26 mouse cellular contexts compared by ENCODE assay signal in the genomic region with DNA sequence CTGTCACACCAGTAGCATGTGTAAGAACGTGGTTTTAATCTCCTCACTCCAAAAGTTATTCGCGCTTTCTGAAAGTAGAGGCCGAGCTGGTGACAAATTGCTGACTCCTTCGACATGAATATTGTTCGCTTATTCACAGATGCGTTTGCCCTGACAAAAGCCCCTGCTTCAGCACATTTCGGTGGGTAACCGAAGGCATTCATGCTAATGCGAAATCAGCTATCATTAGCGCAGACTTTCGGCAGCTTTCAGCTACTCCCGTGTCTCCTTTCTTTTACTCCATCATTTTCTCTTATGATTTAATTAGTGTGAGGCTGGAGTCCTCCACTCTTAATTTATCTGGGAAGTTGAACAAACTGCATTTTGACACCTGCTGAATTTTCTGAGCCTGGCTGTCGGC.
DNase-seq lines count a peak whose midpoint lies in the region; ATAC-seq and TF ChIP-seq lines count a peak whose summit lies in the region.
"Had no signal": no experiment of that assay in that cellular context is flagged by ENCODE, and none has a peak within 500 bp of the region (broad histone marks: within the 10 kb centered on the region; RNA-seq: fewer than 3 reads in every experiment).

No protein-coding gene starts in this region.

- no peaks in the 10 kb centered on the region for H3K36me3 ChIP-seq in forebrain, embryonic 13.5 days (ENCODE audit: poor library complexity, severe bottlenecking)
- H3K36me3 ChIP-seq in forebrain, embryonic 10.5 days (replicated peaks), result no peaks in the 10 kb centered on the region
- no peaks in the 10 kb centered on the region for H3K36me3 ChIP-seq in forebrain, embryonic 15.5 days
- H3K36me3 ChIP-seq in forebrain, embryonic 11.5 days (ENCODE audit: control insufficient read depth, insufficient read depth, low read length), result no peaks in the 10 kb centered on the region
- no peaks in the 10 kb centered on the region for H3K36me3 ChIP-seq in midbrain, postnatal 0 days (ENCODE audit: insufficient read depth, low read length)
- H3K36me3 ChIP-seq in midbrain, embryonic 14.5 days (ENCODE audit: control insufficient read depth, insufficient read depth, low read length), result no peaks in the 10 kb centered on the region
- H3K36me3 ChIP-seq in forebrain, postnatal 0 days (ENCODE audit: insufficient read depth), result no peaks in the 10 kb centered on the region
- H3K36me3 ChIP-seq: embryonic facial prominence, embryonic 13.5 days; embryonic facial prominence, embryonic 15.5 days; G1E had no signal

- H3K9me3 ChIP-seq in forebrain, embryonic 13.5 days (replicated peaks), result peaks cover 3% of the 10 kb centered on the region; the same call in 1 of the 2 replicates
- H3K9me3 ChIP-seq in forebrain, embryonic 10.5 days, result no peaks in the 10 kb centered on the region
- H3K9me3 ChIP-seq in forebrain, embryonic 15.5 days, result no peaks in the 10 kb centered on the region
- no peaks in the 10 kb centered on the region for H3K9me3 ChIP-seq in forebrain, embryonic 11.5 days (ENCODE audit: control insufficient read depth, low read length)
- H3K9me3 ChIP-seq in midbrain, postnatal 0 days (ENCODE audit: low read length), result no peaks in the 10 kb centered on the region
- H3K9me3 ChIP-seq in midbrain, embryonic 14.5 days (ENCODE audit: control insufficient read depth, low read length), result no peaks in the 10 kb centered on the region
- H3K9me3 ChIP-seq in forebrain, postnatal 0 days (ENCODE audit: low read length), result no peaks in the 10 kb centered on the region
- H3K9me3 ChIP-seq: embryonic facial prominence, embryonic 13.5 days; embryonic facial prominence, embryonic 15.5 days had no signal

- no peak overlapping the region for H3K9ac ChIP-seq in forebrain, embryonic 13.5 days
- no peak overlapping the region for H3K9ac ChIP-seq in forebrain, embryonic 15.5 days (replicated peaks)
- no peak overlapping the region for H3K9ac ChIP-seq in forebrain, embryonic 11.5 days (ENCODE audit: low read length)
- H3K9ac ChIP-seq in midbrain, postnatal 0 days (replicated peaks; ENCODE audit: low read length, poor library complexity, severe bottlenecking), result no peak overlapping the region
- H3K9ac ChIP-seq in midbrain, embryonic 14.5 days (replicated peaks; ENCODE audit: low read length), result no peak overlapping the region
- H3K9ac ChIP-seq in forebrain, postnatal 0 days, result no peak overlapping the region
- H3K9ac ChIP-seq: embryonic facial prominence, embryonic 13.5 days; embryonic facial prominence, embryonic 15.5 days had no signal

- no peak overlapping the region for H3K4me3 ChIP-seq in forebrain, embryonic 13.5 days
- H3K4me3 ChIP-seq in forebrain, embryonic 10.5 days, result no peak overlapping the region
- H3K4me3 ChIP-seq in forebrain, embryonic 15.5 days, result no peak overlapping the region
- H3K4me3 ChIP-seq in forebrain, embryonic 11.5 days (ENCODE audit: low read depth, low read length), result no peak overlapping the region
- H3K4me3 ChIP-seq in midbrain, postnatal 0 days (ENCODE audit: low read depth, low read length), result no peak overlapping the region
- H3K4me3 ChIP-seq in midbrain, embryonic 14.5 days (replicated peaks; ENCODE audit: low read depth, low read length), result no peak overlapping the region
- H3K4me3 ChIP-seq in forebrain, postnatal 0 days (ENCODE audit: low read depth, low read length), result no peak overlapping the region
- H3K4me3 ChIP-seq: embryonic facial prominence, embryonic 13.5 days; embryonic facial prominence, embryonic 15.5 days; erythroblast, embryonic 14.5 days had no signal

- H3K4me1 ChIP-seq in forebrain, embryonic 13.5 days, result peaks cover 7% of the 10 kb centered on the region; the same call in 1 of the 2 replicates
- peaks cover 3% of the 10 kb centered on the region for H3K4me1 ChIP-seq in forebrain, embryonic 10.5 days
- peaks cover 2% of the 10 kb centered on the region for H3K4me1 ChIP-seq in forebrain, embryonic 15.5 days
- peaks cover 2% of the 10 kb centered on the region; the same call in 1 of the 2 replicates for H3K4me1 ChIP-seq in forebrain, embryonic 11.5 days (replicated peaks; ENCODE audit: control insufficient read depth, insufficient read depth, low read length)
- H3K4me1 ChIP-seq in midbrain, postnatal 0 days (ENCODE audit: insufficient read depth, low read length), result peaks cover 2% of the 10 kb centered on the region; the same call in 1 of the 2 replicates
- H3K4me1 ChIP-seq in midbrain, embryonic 14.5 days (ENCODE audit: control insufficient read depth, insufficient read depth, low read length), result peaks cover 1% of the 10 kb centered on the region; the same call in 1 of the 2 replicates
- H3K4me1 ChIP-seq in forebrain, postnatal 0 days (ENCODE audit: insufficient read depth), result no peaks in the 10 kb centered on the region
- H3K4me1 ChIP-seq: embryonic facial prominence, embryonic 15.5 days had no signal

- H3K4me2 ChIP-seq in forebrain, embryonic 13.5 days, result peak overlapping the region; percentile 4; the same call in 1 of the 2 replicates
- no peak overlapping the region for H3K4me2 ChIP-seq in forebrain, embryonic 15.5 days (replicated peaks)
- no peak overlapping the region for H3K4me2 ChIP-seq in forebrain, embryonic 11.5 days (ENCODE audit: low read depth, low read length, severe bottlenecking)
- no peak overlapping the region for H3K4me2 ChIP-seq in midbrain, postnatal 0 days (ENCODE audit: low read depth, low read length, poor library complexity, severe bottlenecking)
- no peak overlapping the region for H3K4me2 ChIP-seq in midbrain, embryonic 14.5 days (ENCODE audit: low read length)
- H3K4me2 ChIP-seq in forebrain, postnatal 0 days (ENCODE audit: low read depth), result no peak overlapping the region
- H3K4me2 ChIP-seq: embryonic facial prominence, embryonic 13.5 days; embryonic facial prominence, embryonic 15.5 days had no signal

- DNase-seq in forebrain, embryonic 10.5 days (ENCODE audit: extremely low spot score, low spot score), result no peak
- no peak for DNase-seq in forebrain, embryonic 11.5 days (ENCODE audit: low spot score)
- DNase-seq in midbrain, postnatal 0 days (ENCODE audit: low spot score), result peak; percentile 9
- no peak for DNase-seq in midbrain, embryonic 14.5 days
- DNase-seq in forebrain, postnatal 0 days, result peak; percentile 30
- DNase-seq in urinary bladder, postnatal 14 days (ENCODE audit: low spot score), result no peak
- DNase-seq: adrenal gland, adult 8-10 months; adrenal gland, postnatal 14 days; adrenal gland, postnatal 36 days; B cell, adult 2 months; cerebellum, adult 11 months; cerebellum, adult 18-20 months; cerebellum, adult 8-10 months; cerebellum, adult 9-11 months; cerebellum, postnatal 14 days; cerebellum, postnatal 36 days; embryo, embryonic 11 days had no signal

- ATAC-seq in forebrain, embryonic 13.5 days, result no peak
- peak; percentile 41; the same call in 1 of the 2 replicates for ATAC-seq in forebrain, embryonic 15.5 days (replicated peaks)
- no peak for ATAC-seq in forebrain, embryonic 11.5 days (replicated peaks; ENCODE audit: low FRiP score)
- peak; percentile 20; the same call in 1 of the 2 replicates for ATAC-seq in midbrain, postnatal 0 days (ENCODE audit: low FRiP score)
- no peak for ATAC-seq in midbrain, embryonic 14.5 days (ENCODE audit: low FRiP score, low TSS enrichment)
- peak; percentile 60 for ATAC-seq in forebrain, postnatal 0 days
- ATAC-seq: activated CD4-positive, CD25-positive, alpha-beta regulatory T cell, adult 4 months; CD4-positive, CD25-positive, alpha-beta regulatory T cell, adult 4 months; Patski had no signal

- WGBS in forebrain, embryonic 13.5 days, result 47% methylated on average over 14 of the region's 14 CpGs
- WGBS in forebrain, embryonic 10.5 days, result 89% methylated on average over 14 of the region's 14 CpGs
- 30% methylated on average over 14 of the region's 14 CpGs for WGBS in forebrain, embryonic 15.5 days
- 71% methylated on average over 14 of the region's 14 CpGs for WGBS in forebrain, embryonic 11.5 days
- 61% methylated on average over 14 of the region's 14 CpGs for WGBS in midbrain, postnatal 0 days
- 69% methylated on average over 14 of the region's 14 CpGs for WGBS in midbrain, embryonic 14.5 days
- 31% methylated on average over 14 of the region's 14 CpGs for WGBS in forebrain, postnatal 0 days

- no peak overlapping the region for H3K27ac ChIP-seq in forebrain, embryonic 13.5 days
- no peak overlapping the region for H3K27ac ChIP-seq in forebrain, embryonic 10.5 days
- H3K27ac ChIP-seq in forebrain, embryonic 15.5 days (replicated peaks), result no peak overlapping the region
- no peak overlapping the region for H3K27ac ChIP-seq in forebrain, embryonic 11.5 days (ENCODE audit: low read depth, low read length)
- no peak overlapping the region for H3K27ac ChIP-seq in midbrain, postnatal 0 days (ENCODE audit: low read depth, low read length)
- no peak overlapping the region for H3K27ac ChIP-seq in midbrain, embryonic 14.5 days (replicated peaks; ENCODE audit: low read depth, low read length)
- no peak overlapping the region for H3K27ac ChIP-seq in forebrain, postnatal 0 days (ENCODE audit: low read depth, low read length)
- H3K27ac ChIP-seq: embryonic facial prominence, embryonic 13.5 days; embryonic facial prominence, embryonic 15.5 days had no signal

- TF ChIP-seq CTCF in midbrain, postnatal 0 days (IDR thresholded peaks at IDR 0.05), result no peak
- TF ChIP-seq CTCF in forebrain, postnatal 0 days (IDR thresholded peaks at IDR 0.05; ENCODE audit: low read depth), result no peak

- peaks cover 15% of the 10 kb centered on the region; the same call in 1 of the 2 replicates for H3K27me3 ChIP-seq in forebrain, embryonic 13.5 days
- H3K27me3 ChIP-seq in forebrain, embryonic 10.5 days (ENCODE audit: poor library complexity, severe bottlenecking), result peaks cover 11% of the 10 kb centered on the region
- no peaks in the 10 kb centered on the region for H3K27me3 ChIP-seq in forebrain, embryonic 15.5 days
- H3K27me3 ChIP-seq in forebrain, embryonic 11.5 days (ENCODE audit: control insufficient read depth, insufficient read depth, low read length), result no peaks in the 10 kb centered on the region
- no peaks in the 10 kb centered on the region for H3K27me3 ChIP-seq in midbrain, postnatal 0 days (ENCODE audit: insufficient read depth, low read length)
- H3K27me3 ChIP-seq in midbrain, embryonic 14.5 days (ENCODE audit: control insufficient read depth, insufficient read depth, low read length), result no peaks in the 10 kb centered on the region
- no peaks in the 10 kb centered on the region for H3K27me3 ChIP-seq in forebrain, postnatal 0 days (ENCODE audit: insufficient read depth, low read length)
- H3K27me3 ChIP-seq: embryonic facial prominence, embryonic 13.5 days; embryonic facial prominence, embryonic 15.5 days; Patski had no signal

Comparison
In these comparisons a context has a peak if more than half of its experiments do, and no peak if none do; other contexts are left out.
1. ATAC-seq: peak in forebrain, embryonic 15.5 days (single experiment), midbrain, postnatal 0 days (single experiment) and forebrain, postnatal 0 days (single experiment); none in forebrain, embryonic 13.5 days (single experiment), forebrain, embryonic 11.5 days (single experiment) and midbrain, embryonic 14.5 days (single experiment).
2. DNase-seq: peak in midbrain, postnatal 0 days (single experiment) and forebrain, postnatal 0 days (single experiment); none in forebrain, embryonic 10.5 days (single experiment), forebrain, embryonic 11.5 days (single experiment), midbrain, embryonic 14.5 days (single experiment) and urinary bladder, postnatal 14 days (single experiment).